Mouse (Mus musculus) adipocyte (in vitro differentiated cells): Measurements from ENCODE around the gene Mfn1.

Source experiments
- DNase-seq: peaks from one replicate; pipeline ENCODE4 v3.0.0-alpha.2; 2016; ENCODE audit warnings: low spot score

The Mfn1 gene

GRCm38 (mm10) chr3:32529303-32529898, at the start of gene Mfn1:
TSS of gene Mfn1 (plus strand) at chr3:32529465.
- peak; percentile 95 for DNase-seq

- DNase-seq: no peak
Observed at GRCm38 (mm10) chr3:32479961-32480360, 49.3 kb upstream of the Mfn1 start.

GRCm38 (mm10) chr3:32483035-32483434, 46.2 kb upstream of the Mfn1 start:
- no peak for DNase-seq

- peak; percentile 39 for DNase-seq
Observed at GRCm38 (mm10) chr3:32486543-32486942, 42.7 kb upstream of the Mfn1 start.

- DNase-seq: no peak
Observed at GRCm38 (mm10) chr3:32488172-32488571, 41.1 kb upstream of the Mfn1 start.

- DNase-seq: no peak
Observed at GRCm38 (mm10) chr3:32490076-32490927, 39.0 kb upstream of the Mfn1 start.

- no peak for DNase-seq
Observed at GRCm38 (mm10) chr3:32490928-32491315, 38.3 kb upstream of the Mfn1 start.

GRCm38 (mm10) chr3:32492097-32493090, 36.9 kb upstream of the Mfn1 start, which contains the start of gene Kcnmb3:
TSS of gene Kcnmb3 (minus strand) at chr3:32492231.
- DNase-seq: no peak

- DNase-seq: no peak
Observed at GRCm38 (mm10) chr3:32494387-32495087, 34.7 kb upstream of the Mfn1 start.

- DNase-seq: no peak
Observed at GRCm38 (mm10) chr3:32495088-32495770, 34.0 kb upstream of the Mfn1 start.

GRCm38 (mm10) chr3:32495856-32496710, 33.2 kb upstream of the Mfn1 start:
- DNase-seq: no peak

GRCm38 (mm10) chr3:32496711-32497070, 32.6 kb upstream of the Mfn1 start:
- DNase-seq: no peak

- DNase-seq: no peak
Observed at GRCm38 (mm10) chr3:32500346-32500745, 28.9 kb upstream of the Mfn1 start.

GRCm38 (mm10) chr3:32505841-32506240, 23.4 kb upstream of the Mfn1 start:
- no peak for DNase-seq

- no peak for DNase-seq
Observed at GRCm38 (mm10) chr3:32506366-32507225, 22.7 kb upstream of the Mfn1 start.

- DNase-seq: peak; percentile 84
Observed at GRCm38 (mm10) chr3:32508666-32509324, 20.5 kb upstream of the Mfn1 start.

GRCm38 (mm10) chr3:32509496-32510374, 19.5 kb upstream of the Mfn1 start, which contains the start of gene Zfp639:
TSS of gene Zfp639 (plus strand) at chr3:32510259.
- peak; percentile 17 for DNase-seq
